Mouse (Mus musculus) megakaryocyte-erythroid progenitor cell, adult 5-6 weeks (primary cell): Measurements from ENCODE around the gene Zfp316. TPM values are rescaled to one million over a fixed set of nuclear protein-coding genes. Genes with fewer than 3 reads are reported as not detected.

Experiments used
- ATAC-seq: replicated peaks from 2 replicates; pipeline ENCODE4 v1.8.0; 2016; ENCODE audit warnings: mild to moderate bottlenecking, inconsistent platforms; ENCODE audit not compliant: severe bottlenecking, poor library complexity, low FRiP score, low TSS enrichment
- total RNA-seq, 2 experiments: library from RNA; stranded (forward) in 1 of 2; stranded (reverse) in 1 of 2; fragments of 200-1000, 215-1000 nt in 1 of 2; fragments of >200 nt in 1 of 2; fragmentation: Nextera tagmentation in 1 of 2; gene quantifications; 2 replicates each; pipeline ENCODE4 v1.2.3; 2014 to 2017

The Zfp316 gene
- total RNA-seq (2014; fragmentation: Nextera tagmentation) (3.5 and 4.4 TPM in 2 replicates), total RNA-seq (2017) (2.8 and 3.7 TPM in 2 replicates)

GRCm38 (mm10) chr5:143269363-143270150 is at the start of gene Zfp316:
Zfp316 (minus strand) TSS chr5:143270022.
- no peak for ATAC-seq

- no peak for ATAC-seq
Measured at GRCm38 (mm10) chr5:143317288-143317610, 47.4 kb upstream of the Zfp316 start.

DNA sequence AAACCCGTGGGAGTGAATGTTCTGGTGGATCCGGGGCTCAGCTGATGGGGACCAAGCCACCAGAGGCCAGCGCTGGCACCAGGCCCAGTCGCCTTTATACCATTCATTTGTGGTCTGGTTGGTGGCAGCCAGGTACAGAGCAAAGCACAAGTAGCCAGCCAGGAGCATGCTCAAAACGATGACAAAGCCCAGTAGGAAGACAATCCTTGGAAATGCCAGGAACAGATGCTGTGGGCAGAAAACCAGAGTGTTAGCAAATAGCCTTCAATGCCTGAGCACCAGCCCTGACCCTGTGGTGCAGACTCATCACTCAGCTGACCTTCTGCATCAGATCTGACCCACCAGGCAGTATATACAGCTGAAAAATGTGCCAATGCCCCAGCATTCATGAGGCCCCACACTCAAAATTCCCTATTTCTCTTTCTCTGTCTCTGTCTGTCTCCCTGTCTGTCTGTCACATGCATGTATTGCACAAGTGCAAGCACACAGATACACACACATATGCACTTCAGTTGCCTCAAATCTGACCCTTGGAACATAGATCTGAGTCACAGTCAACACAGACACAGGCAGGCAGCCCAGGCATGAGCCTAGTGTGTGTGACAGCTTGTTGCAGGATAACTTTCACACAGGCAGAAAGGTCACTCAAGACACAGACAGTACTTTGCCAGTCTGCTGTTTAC is 46.9 kb upstream of the Zfp316 start:
- no peak for ATAC-seq

- ATAC-seq, result no peak
Measured at GRCm38 (mm10) chr5:143315514-143315888, 45.7 kb upstream of the Zfp316 start.

- peak; percentile 56 for ATAC-seq
Measured at GRCm38 (mm10) chr5:143314730-143315513, 45.1 kb upstream of the Zfp316 start, which contains the start of gene E130309D02Rik. E130309D02Rik (minus strand) TSS chr5:143315360.

DNA sequence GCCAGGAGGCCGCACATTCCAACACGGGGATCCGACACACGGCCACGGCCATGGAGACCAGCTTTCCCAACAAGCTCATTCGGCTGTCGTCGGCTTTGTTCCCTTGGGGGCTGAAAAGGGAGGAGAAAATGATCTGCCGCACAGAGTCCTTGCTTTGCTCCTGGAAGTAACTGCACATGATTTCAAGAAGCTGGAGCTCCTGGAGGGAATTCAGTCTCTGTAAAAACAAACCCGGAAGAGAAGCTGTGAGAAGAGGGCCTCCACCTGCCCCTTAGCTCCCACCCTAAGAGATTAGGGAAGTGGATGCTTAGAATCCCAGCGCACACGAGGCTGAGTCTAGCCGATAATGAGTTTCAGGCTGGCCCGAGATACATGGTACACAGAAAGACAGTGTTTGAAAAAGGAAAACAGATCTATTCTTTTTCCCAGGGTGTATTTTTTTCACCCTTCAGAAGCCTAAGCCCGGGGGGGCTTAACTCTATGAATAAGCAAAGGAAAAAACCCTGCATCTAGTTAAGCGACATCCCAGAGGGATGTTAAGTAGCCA is 44.4 kb upstream of the Zfp316 start:
- 0 out of 2 replicates have a peak, but pooled peaks have one; percentile 38 for ATAC-seq

DNA sequence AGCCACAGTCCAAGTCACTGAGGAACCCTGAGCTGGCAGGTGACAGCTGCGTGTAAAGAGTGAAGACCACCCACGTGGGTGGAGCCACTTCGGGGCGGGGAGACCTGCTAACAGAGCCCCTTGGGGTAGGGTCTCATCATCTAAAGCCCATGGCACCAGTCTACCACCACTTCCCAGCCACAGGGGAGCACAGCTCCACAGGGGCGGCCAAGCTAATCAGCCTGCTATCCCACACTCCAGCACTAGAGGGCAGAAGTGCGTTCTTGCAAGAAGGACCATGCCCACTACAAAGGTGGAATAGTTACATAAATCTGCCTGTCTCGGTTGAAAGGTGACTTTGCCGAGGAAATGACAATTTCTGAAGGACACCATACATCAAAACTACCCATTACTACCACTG is 42.1 kb upstream of the Zfp316 start:
- ATAC-seq, result peak; percentile 61

DNA sequence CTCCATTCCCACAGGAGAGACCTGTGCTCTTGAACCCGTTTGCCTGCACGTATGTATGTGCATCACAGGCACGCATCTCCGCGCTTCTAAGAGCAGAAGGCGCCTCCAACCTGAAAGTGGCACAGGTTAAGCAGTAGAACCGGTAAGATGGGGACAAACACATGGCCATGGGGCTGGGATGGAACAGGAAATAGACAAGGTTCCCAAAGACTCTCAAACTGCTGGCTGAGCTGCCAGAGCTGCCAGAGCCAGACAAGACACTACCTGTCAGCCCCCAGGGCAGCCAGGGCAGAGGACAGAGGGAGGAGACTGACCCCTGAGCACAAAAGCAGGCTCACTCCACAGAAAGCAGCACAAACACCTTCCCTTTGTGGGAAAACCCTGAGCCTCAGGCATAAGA is 40.1 kb upstream of the Zfp316 start:
- no peak for ATAC-seq

DNA sequence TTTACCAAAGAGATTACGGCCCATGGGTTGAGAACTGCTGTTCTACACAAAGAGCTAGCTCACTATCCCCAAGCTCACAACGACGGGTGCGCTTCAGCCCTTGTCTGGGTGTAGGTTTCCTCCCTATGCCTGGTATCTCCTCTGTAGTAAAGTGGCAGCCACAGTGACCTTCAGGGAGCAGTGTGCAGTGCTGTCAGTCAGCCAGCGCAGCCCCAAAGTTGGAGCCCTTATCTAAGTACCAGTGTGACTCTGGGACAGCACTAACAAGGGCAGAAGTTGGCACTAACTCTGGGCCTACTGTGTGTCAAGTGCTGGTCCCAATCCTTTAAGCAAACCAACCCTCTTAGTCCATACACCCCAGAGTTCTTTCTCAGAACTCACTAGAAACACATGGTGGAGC is 39.0 kb upstream of the Zfp316 start:
- ATAC-seq, result no peak

GRCm38 (mm10) chr5:143304251-143304650 is 34.4 kb upstream of the Zfp316 start:
- ATAC-seq, result no peak

- ATAC-seq, result peak; percentile 72
Measured at GRCm38 (mm10) chr5:143301296-143301695, 31.5 kb upstream of the Zfp316 start.

DNA sequence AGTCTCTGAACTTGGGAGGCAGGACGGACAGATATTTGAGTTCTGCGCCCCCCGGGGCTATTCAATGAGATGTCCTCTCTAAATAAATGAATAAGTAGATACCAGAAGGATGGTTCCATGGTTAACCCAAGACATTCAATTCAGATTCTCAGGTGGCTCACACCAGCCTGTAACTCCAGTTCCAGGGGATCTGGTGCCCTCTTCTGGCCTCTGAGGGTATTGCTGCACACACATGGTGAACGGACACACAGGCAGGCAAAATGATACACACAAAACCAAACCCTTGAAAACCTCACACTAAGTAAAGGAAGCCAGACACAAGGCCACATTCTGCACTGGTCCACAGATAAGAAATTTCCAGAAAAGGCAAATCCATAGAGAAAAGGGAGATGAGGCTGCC is 29.9 kb upstream of the Zfp316 start:
- no peak for ATAC-seq

DNA sequence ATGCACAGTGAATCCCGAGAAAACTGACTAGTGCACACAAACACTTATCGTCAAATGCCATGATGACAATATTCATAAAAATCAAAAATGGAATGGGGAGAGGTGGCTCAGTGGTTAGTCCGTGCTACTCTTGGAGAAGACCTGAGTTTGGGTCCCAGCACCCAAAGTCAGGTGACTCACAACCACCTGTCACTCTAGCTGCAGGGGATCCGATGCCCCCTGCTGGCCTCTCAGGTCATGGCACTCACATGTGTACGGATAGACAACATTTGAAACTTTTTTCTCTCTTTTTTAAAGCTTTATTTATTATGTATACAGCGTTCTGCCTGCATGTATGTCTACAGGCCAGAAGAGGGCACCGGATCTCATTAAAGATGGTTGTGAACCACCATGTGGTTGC is 28.6 kb upstream of the Zfp316 start:
- no peak for ATAC-seq

DNA sequence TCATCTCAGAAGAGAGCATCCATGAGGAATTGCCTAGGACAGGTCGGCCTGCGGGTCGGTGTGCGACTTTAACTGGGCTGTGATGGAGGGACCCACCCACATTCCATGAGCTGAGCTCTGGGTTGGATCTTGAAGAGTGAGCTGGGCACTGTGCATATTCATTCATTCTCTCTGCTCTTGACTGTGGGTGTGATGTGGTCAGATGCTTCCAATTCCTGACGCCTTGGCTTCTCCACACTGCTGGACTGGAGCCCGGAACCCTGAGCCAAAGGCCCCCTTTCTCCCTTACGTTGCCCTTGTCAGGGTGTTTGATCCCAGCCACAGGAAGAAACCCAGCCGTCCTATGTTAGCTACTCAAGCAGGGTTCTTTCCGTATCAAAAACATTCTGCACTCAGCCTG is 28.2 kb upstream of the Zfp316 start:
- ATAC-seq, result no peak

- ATAC-seq, result no peak
Measured at GRCm38 (mm10) chr5:143295330-143295729, 25.5 kb upstream of the Zfp316 start.

- ATAC-seq, result no peak
Measured at GRCm38 (mm10) chr5:143294862-143295261, 25.0 kb upstream of the Zfp316 start.

GRCm38 (mm10) chr5:143293404-143293803 is 23.6 kb upstream of the Zfp316 start, which contains the start of gene Zfp853:
Zfp853 (minus strand) TSS chr5:143293623.
- no peak for ATAC-seq

GRCm38 (mm10) chr5:143292879-143293278 is 23.1 kb upstream of the Zfp316 start:
- ATAC-seq, result no peak

DNA sequence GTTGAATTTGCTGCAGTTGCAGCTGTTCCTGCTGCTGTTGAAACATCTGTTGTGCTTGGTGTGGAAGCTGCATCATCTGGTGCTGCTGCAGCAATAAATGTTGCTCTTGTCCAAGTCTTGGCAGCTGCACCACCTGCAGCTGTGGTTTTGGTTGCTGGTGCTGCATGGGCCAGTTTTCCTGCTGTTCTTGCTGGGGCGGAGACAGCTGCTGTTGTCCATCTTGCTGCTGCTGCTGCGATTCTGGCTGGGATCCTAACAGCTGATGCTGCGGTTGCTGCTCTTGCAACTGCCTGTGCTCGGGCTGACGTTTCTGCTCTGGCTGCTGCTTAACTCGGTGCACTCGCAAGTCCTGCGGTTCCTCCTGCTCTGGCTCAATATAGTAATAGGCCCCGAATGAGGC is 19.5 kb upstream of the Zfp316 start:
- ATAC-seq, result no peak

DNA sequence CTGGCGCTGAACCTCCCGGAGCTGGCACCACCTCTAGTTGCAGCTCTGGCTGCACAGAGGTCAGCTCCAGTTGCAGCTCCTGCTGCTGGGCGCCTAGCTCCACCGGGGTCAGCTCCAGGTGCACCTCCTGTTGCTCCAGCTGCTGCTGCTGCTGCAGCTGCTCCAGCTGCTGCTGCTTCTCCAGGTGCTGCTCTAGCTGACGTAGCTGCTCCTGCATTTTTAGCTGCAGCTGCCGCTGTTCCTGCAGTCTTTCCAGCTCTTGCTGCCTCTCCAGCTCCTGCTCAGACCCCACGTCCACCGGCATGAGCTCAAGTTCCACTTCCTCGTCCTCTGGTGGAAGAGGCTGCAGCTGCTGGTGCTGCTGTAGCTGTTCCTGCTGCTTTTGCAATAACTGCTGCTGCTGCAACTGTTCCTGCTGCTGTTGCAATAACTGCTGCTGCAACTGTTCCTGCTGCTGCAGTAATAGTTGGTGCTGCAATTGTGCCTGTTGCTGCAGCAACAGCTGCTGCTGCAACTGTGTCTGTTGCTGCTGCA is 18.6 kb upstream of the Zfp316 start:
- no peak for ATAC-seq
